Mouse (Mus musculus): ENCODE measurements at regions not wholly inside any gene's neighbourhood (a gene's known extent, or its start where the extent isn't known, plus 50 kb on each side); places are given as distances from the start of the nearest gene placed in this dataset.

GRCm38 (mm10) chr10:98744662-98745061 lies 169.5 kb upstream of the Atp2b1 start:
- DNase-seq: no peak
- intact Hi-C loops (cut with DNase I): no loop called here

GRCm38 (mm10) chr10:98745409-98745808 lies 168.8 kb upstream of the Atp2b1 start:
- intact Hi-C loops (cut with DNase I): no loop called here
- no peak for DNase-seq

GRCm38 (mm10) chr10:98745861-98746260 lies 168.3 kb upstream of the Atp2b1 start:
- DNase-seq: no peak
- intact Hi-C loops (cut with DNase I): no loop called here

DNA sequence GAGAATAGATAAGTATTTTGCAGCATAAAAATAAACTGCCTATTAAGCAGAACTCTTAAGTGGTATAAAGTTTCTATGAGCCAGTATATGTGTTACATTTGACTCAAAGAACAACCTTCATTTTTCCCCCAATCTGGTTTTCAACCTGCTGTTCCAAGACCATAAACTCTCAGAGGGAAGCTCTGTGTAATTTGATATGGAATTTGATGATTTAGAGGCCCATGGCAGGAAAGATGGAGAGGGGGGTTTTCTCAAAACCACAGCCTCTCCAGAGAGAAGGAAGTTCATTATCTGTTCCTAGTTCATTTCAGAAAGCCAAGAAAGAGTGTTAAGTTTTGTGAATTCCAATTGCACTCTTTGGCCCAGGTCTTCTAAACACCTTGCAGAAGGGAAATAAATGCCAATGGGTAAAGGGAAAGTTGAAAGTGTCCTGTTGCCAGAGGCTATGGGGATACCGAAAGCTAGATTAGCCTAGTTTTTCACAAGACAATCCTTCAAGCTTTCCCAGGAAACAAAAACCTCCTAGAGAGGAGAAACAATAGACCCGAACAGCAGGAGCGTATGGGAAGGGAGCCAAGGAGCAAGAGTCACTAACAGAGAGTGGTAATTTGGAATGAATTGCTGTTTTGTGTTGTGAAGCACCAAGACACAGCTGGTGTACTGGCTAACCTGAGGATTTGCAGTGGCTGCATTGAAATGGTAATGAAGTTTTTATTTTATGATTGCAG lies 165.2 kb upstream of the Atp2b1 start:
- DNase-seq: peak; percentile 17 to 40
- intact Hi-C loops (cut with DNase I): no loop called here

DNA sequence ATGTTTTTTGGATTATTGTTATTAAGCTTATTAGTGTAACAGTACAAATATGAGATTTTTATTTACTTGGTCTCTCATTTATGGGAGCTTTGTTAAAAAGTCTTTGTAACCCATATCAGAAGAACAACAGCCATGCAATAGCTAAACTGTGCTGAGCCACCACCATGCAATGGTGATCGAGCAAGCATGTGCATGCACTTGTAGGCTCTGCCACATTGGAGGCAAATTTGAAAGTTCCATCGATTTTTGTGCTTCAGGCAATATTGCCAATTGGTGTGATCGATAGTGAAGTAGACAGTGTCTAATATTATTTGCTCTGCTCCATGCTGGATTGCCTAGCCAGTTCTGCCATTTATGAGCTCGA lies 164.6 kb upstream of the Atp2b1 start:
- intact Hi-C loops (cut with DNase I): no loop called here
- no peak for DNase-seq

DNA sequence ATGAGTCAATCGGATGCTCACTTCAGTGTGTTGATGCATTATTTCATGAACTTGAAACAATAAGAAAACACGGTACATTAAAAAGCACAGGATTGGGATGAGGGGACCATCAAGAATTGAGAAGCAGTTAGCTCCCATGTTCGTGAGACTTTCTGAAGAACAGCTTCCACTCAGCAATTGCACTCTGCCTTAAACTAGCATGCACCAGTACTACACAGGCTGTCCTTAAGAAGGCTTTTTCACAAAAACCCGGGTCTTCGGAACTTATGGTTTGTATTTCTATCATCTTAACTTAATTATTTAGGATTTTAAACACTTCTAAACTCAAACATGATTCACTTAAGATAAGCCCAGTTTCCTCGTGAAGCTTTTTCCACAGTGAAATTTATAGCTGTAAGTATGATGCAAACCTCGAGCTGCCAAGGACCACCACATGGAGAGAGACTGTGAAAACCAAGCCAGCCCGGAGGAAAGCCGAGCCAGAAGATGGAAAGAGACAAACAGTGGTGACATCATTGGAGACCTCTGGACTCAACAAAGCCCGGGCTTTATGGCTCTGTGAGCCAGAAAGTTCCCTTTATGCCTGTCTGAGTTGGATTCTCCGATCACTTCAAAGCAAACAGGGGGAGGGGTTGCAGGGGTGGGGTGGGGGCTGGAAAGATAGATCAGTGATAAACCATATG lies 162.7 kb upstream of the Atp2b1 start:
- intact Hi-C loops (cut with DNase I): no loop called here
- DNase-seq: peak; percentile 17

DNA sequence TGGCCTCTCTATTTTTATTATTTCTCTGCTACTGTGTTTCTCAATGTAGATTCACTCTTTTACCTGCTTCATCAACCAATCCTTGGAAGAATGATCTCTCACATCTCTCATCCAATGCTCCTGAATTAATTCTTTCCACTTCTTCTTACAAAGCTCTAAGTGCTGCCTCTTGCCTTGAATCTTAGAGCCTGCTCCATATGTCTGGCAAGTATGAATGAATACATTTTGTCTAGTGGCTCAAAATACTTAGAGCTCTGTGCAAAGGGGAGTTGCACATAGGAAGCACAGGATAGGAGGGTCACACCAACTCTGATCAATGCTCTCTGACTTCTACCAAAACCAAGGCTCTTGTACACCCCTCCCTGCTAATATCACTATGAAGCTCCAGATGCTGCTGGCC lies 153.1 kb upstream of the Atp2b1 start:
- intact Hi-C loops (cut with DNase I): no loop called here
- DNase-seq: no peak

DNA sequence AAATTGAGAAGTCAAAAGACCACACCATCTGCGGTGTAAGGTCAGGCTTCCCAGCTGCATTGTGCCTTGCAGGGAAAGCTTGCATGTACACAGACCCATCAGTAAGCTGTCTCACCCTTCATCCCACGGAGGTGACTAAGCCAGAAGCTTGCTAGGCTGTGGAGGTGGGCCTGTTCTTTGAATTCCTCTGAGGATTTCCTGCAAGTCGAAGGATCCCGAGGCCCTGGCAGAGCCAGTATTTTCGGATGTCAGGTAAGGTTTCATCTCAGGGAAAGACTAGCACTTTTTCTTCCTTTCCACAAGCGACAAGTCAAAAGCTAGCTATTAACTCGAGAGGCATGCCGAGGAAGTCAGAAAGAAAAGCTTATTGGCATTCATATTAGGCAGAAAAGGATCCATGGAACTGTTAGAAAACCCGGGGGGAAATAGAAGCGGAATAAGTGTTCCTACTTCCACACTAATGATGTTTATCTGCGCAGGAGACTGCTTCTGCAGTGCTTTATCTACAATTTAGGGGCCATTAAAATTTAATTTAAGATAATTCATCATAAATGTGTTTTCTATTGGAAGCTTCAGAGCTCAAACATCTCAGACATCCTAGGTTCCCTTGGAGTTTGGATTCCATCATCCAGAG lies 148.3 kb upstream of the Atp2b1 start:
- intact Hi-C loops (cut with DNase I): no loop called here
- no peak for DNase-seq

DNA sequence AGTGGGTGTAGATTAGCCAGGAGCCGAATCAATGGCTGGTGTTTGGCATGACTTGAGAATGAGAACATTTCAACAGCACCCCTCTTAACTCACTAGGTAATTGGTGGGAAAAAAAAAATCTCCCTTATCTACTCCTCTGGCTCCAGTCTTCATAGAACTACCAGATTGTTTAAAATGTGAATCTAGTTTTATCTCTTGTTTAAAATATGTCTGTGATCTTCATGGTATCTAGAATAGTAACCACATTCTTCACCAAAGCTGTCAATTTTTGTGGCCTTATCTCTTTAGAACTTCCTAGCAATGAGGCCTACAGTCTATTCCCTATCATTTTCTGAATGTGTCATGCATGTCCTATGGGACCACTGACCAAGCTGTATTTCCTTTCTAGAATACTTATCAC lies 134.4 kb upstream of the Atp2b1 start:
- DNase-seq: no peak
- intact Hi-C loops (cut with DNase I): loop anchor here (5.0 kb wide), 2 partner anchors 78 to 128 kb away; no protein-coding TSS in a partner anchor

DNA sequence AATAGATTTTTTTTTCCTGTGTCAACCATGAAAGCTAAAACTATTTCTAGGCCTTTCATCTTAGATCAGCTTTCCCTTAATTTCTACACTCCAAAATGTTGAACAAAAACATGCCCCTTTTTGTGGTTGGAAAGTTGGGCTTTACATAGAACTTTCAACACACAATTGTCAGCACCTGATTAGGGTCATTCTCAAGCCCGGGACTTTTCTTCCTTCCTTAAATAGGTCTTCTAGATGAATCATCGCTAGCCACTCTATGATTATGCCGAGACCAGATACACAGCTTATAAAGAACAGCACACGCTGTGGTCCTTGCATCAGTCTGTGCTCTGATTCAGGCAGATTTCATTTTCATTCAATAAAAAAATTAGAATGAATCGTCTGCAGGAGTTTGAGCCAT lies 133.3 kb upstream of the Atp2b1 start:
- intact Hi-C loops (cut with DNase I): loop anchor here (5.0 kb wide), 1 partner anchor 126 kb away; no protein-coding TSS in a partner anchor
- DNase-seq: no peak

GRCm38 (mm10) chr10:98781888-98782351 lies 132.3 kb upstream of the Atp2b1 start:
- intact Hi-C loops (cut with DNase I): loop anchor here (5.0 kb wide), 1 partner anchor 125 kb away; no protein-coding TSS in a partner anchor
- peak in 1 of 2 experiments; percentile 23 for DNase-seq

DNA sequence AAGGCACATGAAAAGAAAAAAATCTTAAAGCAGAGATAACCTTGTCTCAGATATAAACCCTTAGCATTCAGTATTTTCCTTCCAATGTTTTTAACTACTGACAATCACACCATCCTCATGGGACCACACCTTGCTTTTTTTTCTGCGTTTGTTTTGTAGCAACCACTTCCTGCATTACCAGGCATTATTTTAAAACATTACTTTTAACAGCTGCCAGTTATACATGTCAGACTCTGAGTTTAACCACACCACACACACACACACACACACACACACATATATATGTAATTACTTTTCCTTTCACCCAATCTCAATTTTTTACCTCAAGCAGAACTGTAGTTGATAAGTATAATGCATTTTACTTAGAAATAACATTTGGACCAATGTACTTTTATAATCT lies 128.8 kb upstream of the Atp2b1 start:
- no peak for DNase-seq
- intact Hi-C loops (cut with DNase I): no loop called here

GRCm38 (mm10) chr10:98786089-98786488 lies 128.1 kb upstream of the Atp2b1 start:
- no peak for DNase-seq
- intact Hi-C loops (cut with DNase I): no loop called here

DNA sequence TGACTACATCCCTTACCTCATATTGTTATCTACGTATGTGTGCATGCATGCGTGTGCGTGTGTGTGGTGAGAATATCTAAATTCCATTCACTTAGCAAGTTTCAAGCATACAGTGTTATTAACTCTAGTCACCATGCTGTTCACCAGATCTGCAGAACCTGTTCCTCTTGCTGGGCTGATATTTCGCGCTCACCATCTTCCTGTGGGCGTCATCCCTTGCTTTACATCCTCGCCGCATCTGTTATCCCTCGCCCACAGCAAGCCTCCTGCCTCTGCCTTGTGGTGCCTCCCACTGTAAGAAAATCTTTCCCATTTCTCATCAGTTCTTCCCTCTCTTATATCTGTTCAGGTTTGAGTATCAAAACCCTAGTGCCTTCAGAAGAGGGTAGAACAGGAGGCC lies 124.4 kb upstream of the Atp2b1 start:
- no peak for DNase-seq

DNA sequence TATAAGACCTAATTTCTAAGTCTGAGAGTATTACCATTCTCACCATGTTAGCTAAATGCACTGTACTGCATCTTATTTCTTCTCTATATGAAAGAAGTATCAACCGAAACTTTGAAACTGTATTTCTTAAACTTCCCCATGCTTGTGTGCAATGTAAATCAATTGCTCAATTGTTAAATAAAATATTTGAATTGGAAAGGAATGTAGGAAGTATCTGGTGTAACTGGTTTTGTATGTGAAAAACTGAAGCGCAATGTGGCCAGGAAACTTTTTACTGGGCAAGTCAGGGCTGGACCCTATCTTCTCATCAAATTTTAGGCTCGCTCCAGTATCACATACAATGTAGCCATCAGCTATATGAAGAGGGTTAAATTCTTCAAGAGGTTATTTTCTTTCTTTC lies 123.8 kb upstream of the Atp2b1 start:
- DNase-seq: no peak
- intact Hi-C loops (cut with DNase I): no loop called here

More for the DNA sequence above, 124.4 kb upstream of the Atp2b1 start:
- intact Hi-C loops (cut with DNase I): no loop called here

- intact Hi-C loops (cut with DNase I): no loop called here
- no peak for DNase-seq
These were observed 122.0 kb upstream of the Atp2b1 start for GRCm38 (mm10) chr10:98792019-98792741.

DNA sequence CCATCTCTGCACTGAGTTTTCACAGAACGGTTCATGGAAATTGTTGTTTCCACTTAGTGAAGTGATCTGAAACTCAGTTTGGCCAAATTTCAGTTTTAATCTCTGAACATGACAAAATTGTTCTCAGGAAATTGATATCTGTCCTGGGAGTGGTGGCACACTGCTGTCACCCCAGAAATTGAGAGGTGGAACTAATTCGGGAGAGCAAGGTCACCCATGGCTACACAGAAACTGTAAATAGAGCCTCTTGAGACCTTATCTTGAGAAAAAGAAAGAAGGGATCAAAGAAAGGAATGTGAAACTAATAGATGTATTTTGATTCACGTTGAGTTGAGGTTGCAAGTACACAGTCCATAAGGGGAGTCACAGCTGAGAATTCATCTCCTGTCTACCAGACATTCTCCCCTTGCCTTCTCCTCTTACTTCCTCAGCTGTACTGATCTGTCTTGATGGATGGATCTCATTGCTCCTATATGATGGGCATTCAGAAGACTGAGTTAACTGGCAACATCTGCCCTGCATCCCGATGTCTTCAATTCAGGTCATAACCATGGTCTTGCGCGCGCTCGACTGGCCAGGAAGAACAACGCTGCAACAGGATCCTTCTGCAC lies 120.2 kb upstream of the Atp2b1 start:
- intact Hi-C loops (cut with DNase I): no loop called here
- DNase-seq: no peak

DNA sequence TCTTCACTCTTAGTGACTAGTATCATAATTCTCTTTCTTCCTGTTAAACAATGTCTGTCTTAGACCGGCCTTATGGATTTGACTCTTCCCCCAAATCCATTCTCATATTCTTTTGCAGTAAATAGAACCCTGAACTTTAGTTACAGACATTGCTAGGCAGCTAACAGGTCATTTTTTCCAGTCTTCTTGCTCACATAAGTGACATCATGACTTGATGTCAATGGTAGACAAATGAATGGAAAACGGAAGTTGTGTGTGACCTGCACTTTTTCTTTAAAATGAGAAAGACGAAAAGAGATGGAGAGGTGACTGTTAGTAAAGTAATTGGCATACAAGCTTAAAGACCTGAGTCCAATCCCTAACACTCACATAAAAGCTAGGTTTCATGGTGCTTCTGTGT lies 118.2 kb upstream of the Atp2b1 start:
- intact Hi-C loops (cut with DNase I): no loop called here
- DNase-seq: no peak

- no peak for DNase-seq
- intact Hi-C loops (cut with DNase I): no loop called here
These were observed 115.4 kb upstream of the Atp2b1 start for GRCm38 (mm10) chr10:98798634-98799415.

DNA sequence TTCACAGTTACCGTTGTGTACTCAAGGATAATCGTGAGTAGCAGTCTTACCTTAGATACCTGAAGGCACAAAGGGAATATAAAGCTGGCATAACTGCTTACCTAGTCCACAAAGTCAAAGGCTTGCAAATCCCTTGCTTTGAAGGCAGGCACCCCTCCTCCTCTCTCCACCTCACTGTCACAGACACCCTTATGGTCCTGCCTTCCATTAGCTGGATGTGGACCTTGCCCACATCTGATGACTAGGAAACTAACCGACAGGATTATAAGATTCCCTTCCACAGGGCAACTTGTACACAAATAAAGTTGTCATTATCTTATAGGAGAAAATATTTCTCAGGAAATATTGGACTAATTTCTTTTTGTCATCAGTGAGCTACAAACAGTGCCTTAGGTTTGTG lies 114.4 kb upstream of the Atp2b1 start:
- intact Hi-C loops (cut with DNase I): no loop called here
- DNase-seq: no peak
